ENCODE assay signal across 9 mouse cellular contexts in genomic region chr12:84008729-84009128, GRCm38 (mm10). TPM values are rescaled to one million over a fixed set of nuclear protein-coding genes. Genes with fewer than 3 reads are reported as not detected.
DNase-seq lines count a peak whose midpoint lies in the region; ATAC-seq and TF ChIP-seq lines count a peak whose summit lies in the region.
"Had no signal": no experiment of that assay in that cellular context is flagged by ENCODE, and none has a peak within 500 bp of the region (broad histone marks: within the 10 kb centered on the region; RNA-seq: fewer than 3 reads in every experiment).

No protein-coding gene starts in this region.

- H3K4me2 ChIP-seq in lung, embryonic 16.5 days (ENCODE audit: low read depth, low read length), result peak overlapping the region; percentile 54
- peak overlapping the region; percentile 54 for H3K4me2 ChIP-seq in forebrain, postnatal 0 days (ENCODE audit: low read depth)
- peak overlapping the region; percentile 56 for H3K4me2 ChIP-seq in liver, embryonic 11.5 days
- peak overlapping the region; percentile 45 for H3K4me2 ChIP-seq in stomach, embryonic 16.5 days (ENCODE audit: low read depth, low read length)

- ATAC-seq in lung, embryonic 16.5 days (ENCODE audit: low read depth), result peak; percentile 9; the same call in 1 of the 2 replicates
- ATAC-seq in forebrain, postnatal 0 days, result no peak
- ATAC-seq in liver, embryonic 11.5 days (replicated peaks; ENCODE audit: low FRiP score), result no peak
- ATAC-seq in stomach, embryonic 16.5 days (ENCODE audit: insufficient read depth, low FRiP score), result no peak

- H3K27ac ChIP-seq in lung, embryonic 16.5 days (ENCODE audit: low read length), result peak overlapping the region; percentile 87
- peak overlapping the region; percentile 66 for H3K27ac ChIP-seq in forebrain, postnatal 0 days (ENCODE audit: low read depth, low read length)
- H3K27ac ChIP-seq in liver, embryonic 11.5 days (ENCODE audit: low read depth, low read length), result no peak overlapping the region
- peak overlapping the region; percentile 6; the same call in 1 of the 2 replicates for H3K27ac ChIP-seq in stomach, embryonic 16.5 days (ENCODE audit: low read length)

- peaks cover 29% of the 10 kb centered on the region for H3K4me1 ChIP-seq in lung, embryonic 16.5 days (replicated peaks; ENCODE audit: control insufficient read depth, insufficient read depth, low read length)
- H3K4me1 ChIP-seq in forebrain, postnatal 0 days (ENCODE audit: insufficient read depth), result peaks cover 16% of the 10 kb centered on the region
- no peaks in the 10 kb centered on the region for H3K4me1 ChIP-seq in liver, embryonic 11.5 days (replicated peaks; ENCODE audit: control insufficient read depth, insufficient read depth, low read length)
- H3K4me1 ChIP-seq in stomach, embryonic 16.5 days (ENCODE audit: control insufficient read depth, insufficient read depth, low read length), result no peaks in the 10 kb centered on the region

- peak overlapping the region; percentile 54 for H3K4me3 ChIP-seq in lung, embryonic 16.5 days (ENCODE audit: low read length)
- peak overlapping the region; percentile 48 for H3K4me3 ChIP-seq in forebrain, postnatal 0 days (ENCODE audit: low read depth, low read length)
- H3K4me3 ChIP-seq in liver, embryonic 11.5 days (ENCODE audit: low read depth, low read length), result peak overlapping the region; percentile 42; the same call in 1 of the 2 replicates
- peak overlapping the region; percentile 49 for H3K4me3 ChIP-seq in stomach, embryonic 16.5 days (replicated peaks; ENCODE audit: low read length)

- intact Hi-C loops in left cerebral cortex, postnatal 14 days (cut with DNase I), result no loop called here

- no peaks in the 10 kb centered on the region for H3K9me3 ChIP-seq in lung, embryonic 16.5 days (ENCODE audit: control insufficient read depth, low read length)
- no peaks in the 10 kb centered on the region for H3K9me3 ChIP-seq in forebrain, postnatal 0 days (ENCODE audit: low read length)
- no peaks in the 10 kb centered on the region for H3K9me3 ChIP-seq in liver, embryonic 11.5 days (ENCODE audit: control insufficient read depth, low read length)
- no peaks in the 10 kb centered on the region for H3K9me3 ChIP-seq in stomach, embryonic 16.5 days (replicated peaks; ENCODE audit: control insufficient read depth, low read length)

- TF ChIP-seq CTCF in forebrain, postnatal 0 days (IDR thresholded peaks at IDR 0.05; ENCODE audit: low read depth), result no peak

- DNase-seq in lung, postnatal 36 days, result no peak
- no peak for DNase-seq in forebrain, postnatal 0 days
- DNase-seq in liver, embryonic 11.5 days (ENCODE audit: low spot score), result no peak
- no peak for DNase-seq in left cerebral cortex, postnatal 14 days (ENCODE audit: low spot score in 2 of 2)
- DNase-seq in adrenal gland, adult 18-20 months (ENCODE audit: low spot score in 2 of 2), result no peak

- WGBS in lung, embryonic 16.5 days, result 38% methylated on average over 8 of the region's 8 CpGs
- WGBS in forebrain, postnatal 0 days, result 34% methylated on average over 8 of the region's 8 CpGs
- WGBS in liver, embryonic 11.5 days, result 69% methylated on average over 8 of the region's 8 CpGs
- 52% methylated on average over 8 of the region's 8 CpGs for WGBS in stomach, embryonic 16.5 days

- no peaks in the 10 kb centered on the region for H3K36me3 ChIP-seq in lung, embryonic 16.5 days (ENCODE audit: control insufficient read depth, insufficient read depth, low read length)
- no peaks in the 10 kb centered on the region for H3K36me3 ChIP-seq in forebrain, postnatal 0 days (ENCODE audit: insufficient read depth)
- H3K36me3 ChIP-seq in liver, embryonic 11.5 days (ENCODE audit: control insufficient read depth, insufficient read depth, low read length), result no peaks in the 10 kb centered on the region; the same call in 1 of the 2 replicates
- H3K36me3 ChIP-seq in stomach, embryonic 16.5 days (ENCODE audit: control insufficient read depth, insufficient read depth, low read length), result no peaks in the 10 kb centered on the region

- H3K27me3 ChIP-seq in lung, embryonic 16.5 days (ENCODE audit: control insufficient read depth, insufficient read depth, low read depth, low read length), result no peaks in the 10 kb centered on the region
- H3K27me3 ChIP-seq in forebrain, postnatal 0 days (ENCODE audit: insufficient read depth, low read length), result no peaks in the 10 kb centered on the region
- H3K27me3 ChIP-seq in liver, embryonic 11.5 days (replicated peaks; ENCODE audit: control insufficient read depth, insufficient read depth, low read length), result peaks cover 11% of the 10 kb centered on the region; the same call in 1 of the 2 replicates
- H3K27me3 ChIP-seq in stomach, embryonic 16.5 days (ENCODE audit: control insufficient read depth, insufficient read depth, low read length), result no peaks in the 10 kb centered on the region

- H3K9ac ChIP-seq in lung, embryonic 16.5 days (ENCODE audit: low read length), result peak overlapping the region; percentile 68
- peak overlapping the region; percentile 58; the same call in 1 of the 2 replicates for H3K9ac ChIP-seq in forebrain, postnatal 0 days
- no peak overlapping the region for H3K9ac ChIP-seq in liver, embryonic 11.5 days (ENCODE audit: low read depth, low read length)
- H3K9ac ChIP-seq in stomach, embryonic 16.5 days (ENCODE audit: low read length), result peak overlapping the region; percentile 68

RNA-seq across cellular contexts. Expression of gene Acot1, which starts 0.6 kb away (rescaled TPM):
- 82.2 and 86.7 TPM in 2 replicates for polyA plus RNA-seq in lung, embryonic 16.5 days (2015; fragmentation: Nextera tagmentation; extraction: Ambion mirVana)
- 79.2 and 87.1 TPM in 2 replicates for total RNA-seq in forebrain, postnatal 0 days (2014; rRNA removed)
- polyA plus RNA-seq in forebrain, postnatal 0 days (2015; fragmentation: Nextera tagmentation; extraction: Ambion mirVana), result 112 and 119 TPM in 2 replicates
- polyA plus RNA-seq in liver, embryonic 11.5 days (2014; fragmentation: Nextera tagmentation; extraction: Ambion mirVana), result 42.9 and 44.2 TPM in 2 replicates
- polyA plus RNA-seq in stomach, embryonic 16.5 days (2015; fragmentation: Nextera tagmentation; extraction: Ambion mirVana), result 37.4 and 48.4 TPM in 2 replicates
- 10 to 100 TPM; 10.4 to 17.0 TPM for total RNA-seq in left cerebral cortex, postnatal 14 days (2021)
- 10 to 100 TPM in 1 of 2 experiments, 1 to 10 TPM in 1; 8.5 to 12.6 TPM for total RNA-seq in adrenal gland, adult 18-20 months (2021)

RNA-seq across cellular contexts. Expression of gene Acot2, which starts 21.1 kb away (rescaled TPM):
- 40.9 and 43.6 TPM in 2 replicates for polyA plus RNA-seq in lung, embryonic 16.5 days (2015; fragmentation: Nextera tagmentation; extraction: Ambion mirVana)
- total RNA-seq in forebrain, postnatal 0 days (2014; rRNA removed), result 14.8 and 17.5 TPM in 2 replicates
- polyA plus RNA-seq in forebrain, postnatal 0 days (2015; fragmentation: Nextera tagmentation; extraction: Ambion mirVana), result 12.4 and 24.2 TPM in 2 replicates
- polyA plus RNA-seq in liver, embryonic 11.5 days (2014; fragmentation: Nextera tagmentation; extraction: Ambion mirVana), result 22.5 and 22.6 TPM in 2 replicates
- polyA plus RNA-seq in stomach, embryonic 16.5 days (2015; fragmentation: Nextera tagmentation; extraction: Ambion mirVana), result 23.7 and 24.9 TPM in 2 replicates
- total RNA-seq in left cerebral cortex, postnatal 14 days (2021), result 10 to 100 TPM in 1 of 2 experiments, 1 to 10 TPM in 1; 8.9 to 10.5 TPM
- total RNA-seq in adrenal gland, adult 18-20 months (2021), result 10 to 100 TPM; 19.2 to 38.5 TPM

RNA-seq across cellular contexts. Expression of gene Heatr4, which starts 24.1 kb away (rescaled TPM):
- polyA plus RNA-seq in lung, embryonic 16.5 days (2015; fragmentation: Nextera tagmentation; extraction: Ambion mirVana), result not detected in 2 replicates
- 0.05 and 0.15 TPM in 2 replicates for total RNA-seq in forebrain, postnatal 0 days (2014; rRNA removed)
- 0.04 and 0.05 TPM in 2 replicates for polyA plus RNA-seq in forebrain, postnatal 0 days (2015; fragmentation: Nextera tagmentation; extraction: Ambion mirVana)
- polyA plus RNA-seq in liver, embryonic 11.5 days (2014; fragmentation: Nextera tagmentation; extraction: Ambion mirVana), result not detected in 2 replicates
- 0.05 and 0.10 TPM in 2 replicates for polyA plus RNA-seq in stomach, embryonic 16.5 days (2015; fragmentation: Nextera tagmentation; extraction: Ambion mirVana)
- under 1 TPM; 0.11 to 0.15 TPM for total RNA-seq in left cerebral cortex, postnatal 14 days (2021)
- not detected for total RNA-seq in adrenal gland, adult 18-20 months (2021)
- total RNA-seq: gastrocnemius, postnatal 36 days had no signal

RNA-seq across cellular contexts. Expression of gene Acot4, which starts 29.4 kb away (rescaled TPM):
- polyA plus RNA-seq in lung, embryonic 16.5 days (2015; fragmentation: Nextera tagmentation; extraction: Ambion mirVana), result 0.47 and 0.58 TPM in 2 replicates
- total RNA-seq in forebrain, postnatal 0 days (2014; rRNA removed), result 0.31 and 0.86 TPM in 2 replicates
- 0.77 and 1.1 TPM in 2 replicates for polyA plus RNA-seq in forebrain, postnatal 0 days (2015; fragmentation: Nextera tagmentation; extraction: Ambion mirVana)
- polyA plus RNA-seq in liver, embryonic 11.5 days (2014; fragmentation: Nextera tagmentation; extraction: Ambion mirVana), result 8.4 and 8.5 TPM in 2 replicates
- polyA plus RNA-seq in stomach, embryonic 16.5 days (2015; fragmentation: Nextera tagmentation; extraction: Ambion mirVana), result 1.7 and 2.2 TPM in 2 replicates
- 1 to 10 TPM; 2.5 to 2.9 TPM for total RNA-seq in left cerebral cortex, postnatal 14 days (2021)
- 1 to 10 TPM; 1.7 to 3.7 TPM for total RNA-seq in adrenal gland, adult 18-20 months (2021)

RNA-seq across cellular contexts. Expression of gene Gm49366, which starts 30.0 kb away (rescaled TPM):
- polyA plus RNA-seq in lung, embryonic 16.5 days (2015; fragmentation: Nextera tagmentation; extraction: Ambion mirVana), result not detected in 2 replicates
- not detected in 2 replicates for total RNA-seq in forebrain, postnatal 0 days (2014; rRNA removed)
- polyA plus RNA-seq in forebrain, postnatal 0 days (2015; fragmentation: Nextera tagmentation; extraction: Ambion mirVana), result not detected in 2 replicates
- polyA plus RNA-seq in liver, embryonic 11.5 days (2014; fragmentation: Nextera tagmentation; extraction: Ambion mirVana), result not detected in 2 replicates
- polyA plus RNA-seq in stomach, embryonic 16.5 days (2015; fragmentation: Nextera tagmentation; extraction: Ambion mirVana), result not detected in 2 replicates
- total RNA-seq in left cerebral cortex, postnatal 14 days (2021), result not detected
- not detected for total RNA-seq in adrenal gland, adult 18-20 months (2021)
- total RNA-seq: gastrocnemius, postnatal 36 days; left cerebral cortex, postnatal 4 days had no signal
